Mouse (Mus musculus): ENCODE results near the gene Necab2. TPM values are rescaled to one million over a fixed set of nuclear protein-coding genes. Genes with fewer than 3 reads are reported as not detected.

The Necab2 gene
- polyA plus RNA-seq, 1 experiment from 2014 or later: 2.3 TPM

DNA sequence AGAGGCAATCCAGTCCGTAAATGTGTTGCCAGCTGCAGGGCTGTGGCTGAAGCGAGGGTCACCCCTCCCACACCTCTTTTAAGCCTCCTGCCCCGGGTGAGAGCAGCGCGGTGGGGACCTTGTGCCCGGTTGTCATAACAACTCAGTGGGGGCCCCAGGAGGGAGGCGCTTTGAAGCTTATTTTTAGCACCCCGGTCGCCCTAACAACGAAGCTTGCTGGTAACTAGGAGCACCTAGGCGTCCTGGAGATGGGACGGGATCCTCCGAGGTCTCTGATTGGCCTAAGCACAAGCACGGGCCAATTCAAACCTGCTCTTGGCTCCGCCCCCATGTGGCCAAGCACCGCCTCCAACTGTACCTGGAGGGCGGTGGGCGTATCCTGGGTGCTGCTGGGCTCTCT, 19.6 kb downstream of the Necab2 start:
- H3K4me1 ChIP-seq (ENCODE audit: insufficient read depth, low read length): peaks cover 29% of the 10 kb centered on the region
- H3K36me3 ChIP-seq (ENCODE audit: insufficient read depth, low read length): no peaks in the 10 kb centered on the region
- 3% methylated on average over 18 of the region's 18 CpGs for WGBS
- ATAC-seq (ENCODE audit: low FRiP score, low TSS enrichment): peak; percentile 74
- H3K9ac ChIP-seq (replicated peaks; ENCODE audit: low read length): no peak overlapping the region
- peak overlapping the region; percentile 49 for H3K4me2 ChIP-seq (replicated peaks; ENCODE audit: low read depth, low read length)
- H3K9me3 ChIP-seq (ENCODE audit: low read length): no peaks in the 10 kb centered on the region
- H3K27me3 ChIP-seq (ENCODE audit: insufficient read depth, low read length): 0 out of 2 replicates have a peak, but pooled peaks cover 6% of the 10 kb centered on the region
- no peak overlapping the region for H3K27ac ChIP-seq (ENCODE audit: low read length)
- H3K4me3 ChIP-seq (ENCODE audit: low read length): peak overlapping the region; percentile 21

DNA sequence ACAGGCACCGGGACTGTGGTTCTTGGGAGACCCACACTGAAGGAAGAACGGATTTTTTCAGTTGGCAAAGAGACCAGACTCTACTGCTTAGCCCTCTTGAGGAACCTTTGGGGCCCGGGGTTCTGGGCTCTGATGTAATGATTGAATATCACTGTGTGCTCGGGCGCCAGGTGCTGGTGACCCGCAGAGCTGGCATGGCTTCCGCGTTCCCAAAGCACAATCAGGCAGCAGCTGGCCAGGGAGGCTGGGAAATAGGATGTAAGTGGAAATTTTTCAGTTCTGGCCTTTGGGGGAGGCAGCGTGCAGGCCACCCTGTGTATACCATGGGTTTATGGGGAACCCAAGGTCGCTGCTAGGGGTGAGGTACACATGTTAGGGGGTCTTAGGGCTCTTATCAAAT, 20.3 kb downstream of the Necab2 start:
- no peak for ATAC-seq (ENCODE audit: low FRiP score, low TSS enrichment)
- WGBS: 76% methylated on average over 10 of the region's 10 CpGs
- Histone ChIP-seq H3K4me2 (replicated peaks; ENCODE audit: low read depth, low read length) (no peak overlapping the region), H3K36me3 (ENCODE audit: insufficient read depth, low read length) (no peaks in the 10 kb centered on the region), H3K4me1 (ENCODE audit: insufficient read depth, low read length) (peaks cover 29% of the 10 kb centered on the region), H3K9ac (replicated peaks; ENCODE audit: low read length) (peak overlapping the region; percentile 33; the same call in 1 of the 2 replicates), H3K9me3 (ENCODE audit: low read length) (no peaks in the 10 kb centered on the region), H3K27me3 (ENCODE audit: insufficient read depth, low read length) (0 out of 2 replicates have a peak, but pooled peaks cover 6% of the 10 kb centered on the region), H3K27ac (ENCODE audit: low read length) (no peak overlapping the region), H3K4me3 (ENCODE audit: low read length) (no peak overlapping the region)

DNA sequence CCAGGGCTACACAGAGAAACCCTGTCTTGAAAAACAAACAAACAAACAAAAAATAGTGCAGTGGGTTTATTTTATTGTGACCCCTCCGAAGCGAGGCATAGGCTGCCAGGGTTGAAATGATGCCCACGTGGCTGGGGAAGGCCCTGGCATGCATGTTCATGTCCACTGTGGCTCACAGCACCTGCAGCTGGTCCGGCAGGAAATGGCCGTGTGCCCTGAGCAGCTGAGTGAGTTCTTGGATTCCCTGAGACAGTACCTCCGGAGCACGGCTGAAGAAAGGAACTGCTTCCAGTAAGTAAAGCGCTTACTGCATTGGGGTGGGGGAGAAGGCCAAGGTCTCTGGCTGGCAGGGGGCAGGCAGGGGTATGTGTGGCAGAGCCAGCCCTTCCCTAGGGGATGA, 21.6 kb downstream of the Necab2 start:
- Histone ChIP-seq H3K4me3 (ENCODE audit: low read length) (no peak overlapping the region), H3K4me2 (replicated peaks; ENCODE audit: low read depth, low read length) (no peak overlapping the region), H3K4me1 (ENCODE audit: insufficient read depth, low read length) (peaks cover 29% of the 10 kb centered on the region), H3K27ac (ENCODE audit: low read length) (no peak overlapping the region), H3K27me3 (ENCODE audit: insufficient read depth, low read length) (0 out of 2 replicates have a peak, but pooled peaks cover 6% of the 10 kb centered on the region), H3K36me3 (ENCODE audit: insufficient read depth, low read length) (no peaks in the 10 kb centered on the region), H3K9me3 (ENCODE audit: low read length) (no peaks in the 10 kb centered on the region), H3K9ac (replicated peaks; ENCODE audit: low read length) (no peak overlapping the region)
- no peak for ATAC-seq (ENCODE audit: low FRiP score, low TSS enrichment)
- 80% methylated on average over 8 of the region's 8 CpGs for WGBS

DNA sequence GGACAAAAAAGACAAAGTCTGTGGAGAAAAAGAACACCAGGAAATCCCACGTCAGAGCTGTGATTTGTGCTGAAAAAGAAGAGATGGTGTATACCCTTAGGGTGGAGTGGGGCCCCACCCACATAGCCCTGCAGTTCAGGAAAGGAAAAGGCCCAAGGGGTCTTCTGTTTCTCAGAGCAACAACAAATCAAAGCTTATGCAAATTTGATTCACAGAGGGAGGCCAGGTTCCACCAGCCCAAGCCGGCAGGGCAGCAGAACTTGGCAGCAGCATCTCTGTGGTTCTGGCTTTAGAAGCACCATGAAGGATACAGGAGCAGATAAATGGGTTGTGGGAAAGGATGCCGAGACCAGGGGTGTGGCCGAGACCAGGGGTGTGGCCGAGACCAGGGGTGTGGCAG, 32.2 kb downstream of the Necab2 start:
- H3K27me3 ChIP-seq (ENCODE audit: insufficient read depth, low read length): no peaks in the 10 kb centered on the region
- WGBS: 26% methylated on average over 5 of the region's 5 CpGs
- no peaks in the 10 kb centered on the region for H3K4me1 ChIP-seq (ENCODE audit: insufficient read depth, low read length)
- H3K4me3 ChIP-seq (ENCODE audit: low read length): no peak overlapping the region
- no peaks in the 10 kb centered on the region for H3K36me3 ChIP-seq (ENCODE audit: insufficient read depth, low read length)
- H3K4me2 ChIP-seq (replicated peaks; ENCODE audit: low read depth, low read length): no peak overlapping the region
- no peak overlapping the region for H3K9ac ChIP-seq (replicated peaks; ENCODE audit: low read length)
- no peak overlapping the region for H3K27ac ChIP-seq (ENCODE audit: low read length)
- no peaks in the 10 kb centered on the region for H3K9me3 ChIP-seq (ENCODE audit: low read length)
- ATAC-seq (ENCODE audit: low FRiP score, low TSS enrichment): no peak

DNA sequence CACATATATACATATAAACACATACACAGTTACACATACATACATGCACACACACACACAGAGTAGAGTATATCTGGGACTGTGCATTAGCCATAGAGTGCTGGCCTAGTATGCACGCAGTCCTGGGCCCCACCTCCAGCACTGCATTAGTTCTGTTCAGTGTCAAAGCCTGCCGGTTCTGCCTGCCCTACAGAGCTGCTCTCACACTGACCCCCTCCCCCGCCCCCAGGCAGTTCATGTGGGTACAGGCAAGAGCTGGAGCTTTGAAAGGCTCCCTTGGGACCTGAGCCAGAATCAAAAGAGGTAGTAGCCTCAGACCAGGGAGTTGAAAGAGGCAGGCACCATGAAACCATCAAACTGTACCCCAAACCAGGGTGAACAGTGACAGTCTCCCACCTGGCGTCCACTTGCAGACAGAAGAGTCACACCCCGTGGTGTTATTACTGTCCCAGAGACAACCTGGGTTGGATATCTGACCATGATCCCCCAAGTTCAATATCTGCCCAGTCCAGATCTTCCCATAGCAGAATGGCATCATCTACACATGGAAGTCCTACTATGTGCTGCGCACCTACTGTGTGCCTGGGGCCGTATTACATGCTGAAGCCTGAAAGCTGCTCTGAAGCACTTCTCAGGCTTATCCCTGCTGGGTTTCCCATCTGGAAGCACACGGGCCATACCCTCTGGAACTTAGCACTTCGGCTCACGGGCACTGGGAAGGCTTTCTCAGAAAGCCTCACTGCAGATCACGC, 37.8 kb downstream of the Necab2 start:
- H3K4me3 ChIP-seq (ENCODE audit: low read length): no peak overlapping the region
- ATAC-seq (ENCODE audit: low FRiP score, low TSS enrichment): no peak
- H3K27me3 ChIP-seq (ENCODE audit: insufficient read depth, low read length): no peaks in the 10 kb centered on the region
- H3K9me3 ChIP-seq (ENCODE audit: low read length): no peaks in the 10 kb centered on the region
- no peak overlapping the region for H3K9ac ChIP-seq (replicated peaks; ENCODE audit: low read length)
- H3K27ac ChIP-seq (ENCODE audit: low read length): no peak overlapping the region
- no peaks in the 10 kb centered on the region for H3K4me1 ChIP-seq (ENCODE audit: insufficient read depth, low read length)
- 83% methylated on average over 11 of the region's 11 CpGs for WGBS
- H3K4me2 ChIP-seq (replicated peaks; ENCODE audit: low read depth, low read length): no peak overlapping the region
- no peaks in the 10 kb centered on the region for H3K36me3 ChIP-seq (ENCODE audit: insufficient read depth, low read length)

DNA sequence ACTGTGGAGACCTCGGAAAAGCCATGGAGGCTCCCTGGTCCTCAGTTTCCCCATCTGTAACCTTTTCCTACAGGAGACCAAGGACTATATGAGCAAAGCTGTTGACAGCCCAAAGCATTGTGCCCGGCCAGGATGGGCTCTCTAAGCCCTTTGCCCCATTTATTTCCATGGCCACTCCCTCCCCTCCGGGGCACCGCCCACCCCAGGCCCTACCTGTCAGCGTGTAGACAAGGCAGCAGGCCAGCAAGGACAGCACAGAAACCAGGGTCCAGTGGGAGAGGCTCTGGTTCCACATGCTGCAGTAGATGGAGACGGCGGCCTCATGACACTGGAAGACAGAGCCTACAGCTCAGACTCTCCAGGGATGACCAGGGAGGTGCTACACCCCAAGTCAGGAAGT, 40.6 kb downstream of the Necab2 start:
- Histone ChIP-seq H3K9ac (replicated peaks; ENCODE audit: low read length) (no peak overlapping the region), H3K36me3 (ENCODE audit: insufficient read depth, low read length) (no peaks in the 10 kb centered on the region), H3K4me2 (replicated peaks; ENCODE audit: low read depth, low read length) (no peak overlapping the region), H3K27me3 (ENCODE audit: insufficient read depth, low read length) (no peaks in the 10 kb centered on the region), H3K4me3 (ENCODE audit: low read length) (no peak overlapping the region), H3K4me1 (ENCODE audit: insufficient read depth, low read length) (peaks cover 17% of the 10 kb centered on the region), H3K9me3 (ENCODE audit: low read length) (no peaks in the 10 kb centered on the region), H3K27ac (ENCODE audit: low read length) (no peak overlapping the region)
- WGBS: 80% methylated on average over 7 of the region's 7 CpGs
- no peak for ATAC-seq (ENCODE audit: low FRiP score, low TSS enrichment)

- ATAC-seq (ENCODE audit: low FRiP score, low TSS enrichment): 0 out of 2 replicates have a peak, but pooled peaks have one; percentile 20
- 23% methylated on average over 6 of the region's 6 CpGs for WGBS
- H3K27me3 ChIP-seq (ENCODE audit: insufficient read depth, low read length): no peaks in the 10 kb centered on the region
- 0 out of 2 replicates have a peak, but pooled peaks cover 1% of the 10 kb centered on the region for H3K4me1 ChIP-seq (ENCODE audit: insufficient read depth, low read length)
- no peak overlapping the region for H3K4me3 ChIP-seq (ENCODE audit: low read length)
- no peak overlapping the region for H3K4me2 ChIP-seq (replicated peaks; ENCODE audit: low read depth, low read length)
- H3K9ac ChIP-seq (replicated peaks; ENCODE audit: low read length): no peak overlapping the region
- no peaks in the 10 kb centered on the region for H3K36me3 ChIP-seq (ENCODE audit: insufficient read depth, low read length)
- H3K27ac ChIP-seq (ENCODE audit: low read length): no peak overlapping the region
- no peaks in the 10 kb centered on the region for H3K9me3 ChIP-seq (ENCODE audit: low read length)
These were observed 50.3 kb downstream of the Necab2 start for GRCm38 (mm10) chr8:119496848-119497247.

GRCm38 (mm10) chr8:119499836-119500235, 53.3 kb downstream of the Necab2 start:
- WGBS: 89% methylated on average over 2 of the region's 2 CpGs
- no peak overlapping the region for H3K27ac ChIP-seq (ENCODE audit: low read length)
- ATAC-seq (ENCODE audit: low FRiP score, low TSS enrichment): no peak

GRCm38 (mm10) chr8:119501598-119501997, 55.1 kb downstream of the Necab2 start, which contains the start of gene Slc38a8:
Gene Slc38a8 (minus strand): TSS chr8:119501698.
- H3K4me3 ChIP-seq (ENCODE audit: low read length): no peak within 1 kb of the TSS
- H3K27me3 ChIP-seq (ENCODE audit: insufficient read depth, low read length): no peaks in the 10 kb centered on the region
- 0 out of 2 replicates have a peak, but pooled peaks cover 6% of the 10 kb centered on the region for H3K4me1 ChIP-seq (ENCODE audit: insufficient read depth, low read length)
- 43% methylated on average over 5 of the region's 5 CpGs for WGBS
- H3K4me2 ChIP-seq (replicated peaks; ENCODE audit: low read depth, low read length): no peak within 1 kb of the TSS
- no peak within 1 kb of the TSS for H3K27ac ChIP-seq (ENCODE audit: low read length)
- no peaks in the 10 kb centered on the region for H3K9me3 ChIP-seq (ENCODE audit: low read length)
- H3K9ac ChIP-seq (replicated peaks; ENCODE audit: low read length): 0 out of 2 replicates have a peak within 1 kb of the TSS, but pooled peaks have one; percentile 1
- ATAC-seq (ENCODE audit: low FRiP score, low TSS enrichment): no peak
- H3K36me3 ChIP-seq (ENCODE audit: insufficient read depth, low read length): peaks cover 4% of the 10 kb centered on the region; the same call in 1 of the 2 replicates

More at GRCm38 (mm10) chr8:119499836-119500235, 53.3 kb downstream of the Necab2 start:
- H3K4me2 ChIP-seq (replicated peaks; ENCODE audit: low read depth, low read length): no peak overlapping the region
- H3K4me3 ChIP-seq (ENCODE audit: low read length): no peak overlapping the region
- H3K4me1 ChIP-seq (ENCODE audit: insufficient read depth, low read length): 0 out of 2 replicates have a peak, but pooled peaks cover 6% of the 10 kb centered on the region
- no peaks in the 10 kb centered on the region for H3K27me3 ChIP-seq (ENCODE audit: insufficient read depth, low read length)
- no peaks in the 10 kb centered on the region for H3K9me3 ChIP-seq (ENCODE audit: low read length)
- no peaks in the 10 kb centered on the region for H3K36me3 ChIP-seq (ENCODE audit: insufficient read depth, low read length)
- H3K9ac ChIP-seq (replicated peaks; ENCODE audit: low read length): no peak overlapping the region

- Histone ChIP-seq H3K9ac (replicated peaks; ENCODE audit: low read length) (0 out of 2 replicates have a peak overlapping the region, but pooled peaks have one; percentile 1), H3K9me3 (ENCODE audit: low read length) (no peaks in the 10 kb centered on the region), H3K4me2 (replicated peaks; ENCODE audit: low read depth, low read length) (no peak overlapping the region), H3K27me3 (ENCODE audit: insufficient read depth, low read length) (no peaks in the 10 kb centered on the region), H3K27ac (ENCODE audit: low read length) (no peak overlapping the region), H3K36me3 (ENCODE audit: insufficient read depth, low read length) (peaks cover 5% of the 10 kb centered on the region), H3K4me1 (ENCODE audit: insufficient read depth, low read length) (0 out of 2 replicates have a peak, but pooled peaks cover 6% of the 10 kb centered on the region), H3K4me3 (ENCODE audit: low read length) (no peak overlapping the region)
- no peak for ATAC-seq (ENCODE audit: low FRiP score, low TSS enrichment)
- WGBS: 33% methylated on average over 4 of the region's 4 CpGs
These were observed 55.6 kb downstream of the Necab2 start for GRCm38 (mm10) chr8:119502111-119502510.
